Mouse (Mus musculus): ENCODE data around the gene Tpx2. TPM values are rescaled to one million over a fixed set of nuclear protein-coding genes. Genes with fewer than 3 reads are reported as not detected.

The Tpx2 gene
- polyA plus RNA-seq, 1 experiment from 2014 or later = 57.7 TPM

DNA sequence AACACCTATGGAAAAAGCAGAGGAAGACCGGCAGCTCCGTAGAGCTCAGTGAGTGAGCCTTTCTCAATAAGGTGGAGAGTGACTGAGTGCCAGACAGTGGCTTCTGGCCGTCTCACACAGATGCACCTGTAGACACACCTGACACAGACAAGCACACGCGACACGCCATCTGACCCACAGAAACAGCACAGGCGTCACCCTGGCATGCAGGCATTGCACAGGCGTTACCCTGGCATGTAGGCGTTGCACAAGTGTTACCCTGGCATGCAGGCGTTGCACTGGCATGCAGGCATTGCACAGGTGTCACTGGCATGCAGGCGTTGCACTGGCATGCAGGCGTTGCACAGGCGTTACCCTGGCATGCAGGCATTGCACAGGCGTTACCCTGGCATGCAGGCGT lies 53.5 kb downstream of the Tpx2 start:
- H3K4me1 ChIP-seq (ENCODE audit: control insufficient read depth, low read depth, low read length) = no peaks in the 10 kb centered on the region
- no peak overlapping the region for H3K27ac ChIP-seq (ENCODE audit: low read length)
- H3K4me3 ChIP-seq (ENCODE audit: low read depth, low read length) = no peak overlapping the region
- 77% methylated on average over 15 of the region's 15 CpGs for WGBS (ENCODE audit: insufficient replicate concordance)
- H3K9me3 ChIP-seq (replicated peaks; ENCODE audit: control insufficient read depth, low read length) = no peaks in the 10 kb centered on the region
- no peak for ATAC-seq (ENCODE audit: low read depth)
- H3K36me3 ChIP-seq (ENCODE audit: control insufficient read depth, insufficient read depth) = no peaks in the 10 kb centered on the region
- H3K9ac ChIP-seq (ENCODE audit: low read depth, low read length) = no peak overlapping the region
- H3K27me3 ChIP-seq (ENCODE audit: control insufficient read depth, insufficient read depth, low read depth, low read length) = no peaks in the 10 kb centered on the region
- H3K4me2 ChIP-seq (ENCODE audit: low read depth, low read length) = no peak overlapping the region

GRCm38 (mm10) chr2:152902658-152903057 lies 54.9 kb downstream of the Tpx2 start:
- H3K9ac ChIP-seq (ENCODE audit: low read depth, low read length) = no peak overlapping the region
- WGBS (ENCODE audit: insufficient replicate concordance) = 42% methylated on average over 3 of the region's 3 CpGs
- H3K27me3 ChIP-seq (ENCODE audit: control insufficient read depth, insufficient read depth, low read depth, low read length) = no peaks in the 10 kb centered on the region
- no peaks in the 10 kb centered on the region for H3K36me3 ChIP-seq (ENCODE audit: control insufficient read depth, insufficient read depth)
- ATAC-seq (ENCODE audit: low read depth) = no peak
- no peak overlapping the region for H3K4me2 ChIP-seq (ENCODE audit: low read depth, low read length)
- H3K27ac ChIP-seq (ENCODE audit: low read length) = no peak overlapping the region
- H3K4me1 ChIP-seq (ENCODE audit: control insufficient read depth, low read depth, low read length) = no peaks in the 10 kb centered on the region
- H3K4me3 ChIP-seq (ENCODE audit: low read depth, low read length) = no peak overlapping the region
- no peaks in the 10 kb centered on the region for H3K9me3 ChIP-seq (replicated peaks; ENCODE audit: control insufficient read depth, low read length)

- Histone ChIP-seq H3K4me1 (ENCODE audit: control insufficient read depth, low read depth, low read length) (no peaks in the 10 kb centered on the region), H3K4me2 (ENCODE audit: low read depth, low read length) (no peak overlapping the region), H3K4me3 (ENCODE audit: low read depth, low read length) (no peak overlapping the region), H3K9ac (ENCODE audit: low read depth, low read length) (no peak overlapping the region), H3K36me3 (ENCODE audit: control insufficient read depth, insufficient read depth) (no peaks in the 10 kb centered on the region), H3K9me3 (replicated peaks; ENCODE audit: control insufficient read depth, low read length) (no peaks in the 10 kb centered on the region), H3K27me3 (ENCODE audit: control insufficient read depth, insufficient read depth, low read depth, low read length) (no peaks in the 10 kb centered on the region), H3K27ac (ENCODE audit: low read length) (no peak overlapping the region)
- ATAC-seq (ENCODE audit: low read depth) = no peak
- 55% methylated on average over 4 of the region's 4 CpGs for WGBS (ENCODE audit: insufficient replicate concordance)
Measured at GRCm38 (mm10) chr2:152903586-152903985, 55.8 kb downstream of the Tpx2 start.

GRCm38 (mm10) chr2:152904127-152904643 lies 56.4 kb downstream of the Tpx2 start:
- 22% methylated on average over 5 of the region's 5 CpGs for WGBS (ENCODE audit: insufficient replicate concordance)
- Histone ChIP-seq H3K27ac (ENCODE audit: low read length) (no peak overlapping the region), H3K9me3 (replicated peaks; ENCODE audit: control insufficient read depth, low read length) (no peaks in the 10 kb centered on the region), H3K9ac (ENCODE audit: low read depth, low read length) (no peak overlapping the region), H3K27me3 (ENCODE audit: control insufficient read depth, insufficient read depth, low read depth, low read length) (no peaks in the 10 kb centered on the region), H3K36me3 (ENCODE audit: control insufficient read depth, insufficient read depth) (no peaks in the 10 kb centered on the region), H3K4me1 (ENCODE audit: control insufficient read depth, low read depth, low read length) (no peaks in the 10 kb centered on the region), H3K4me3 (ENCODE audit: low read depth, low read length) (no peak overlapping the region), H3K4me2 (ENCODE audit: low read depth, low read length) (no peak overlapping the region)
- no peak for ATAC-seq (ENCODE audit: low read depth)

DNA sequence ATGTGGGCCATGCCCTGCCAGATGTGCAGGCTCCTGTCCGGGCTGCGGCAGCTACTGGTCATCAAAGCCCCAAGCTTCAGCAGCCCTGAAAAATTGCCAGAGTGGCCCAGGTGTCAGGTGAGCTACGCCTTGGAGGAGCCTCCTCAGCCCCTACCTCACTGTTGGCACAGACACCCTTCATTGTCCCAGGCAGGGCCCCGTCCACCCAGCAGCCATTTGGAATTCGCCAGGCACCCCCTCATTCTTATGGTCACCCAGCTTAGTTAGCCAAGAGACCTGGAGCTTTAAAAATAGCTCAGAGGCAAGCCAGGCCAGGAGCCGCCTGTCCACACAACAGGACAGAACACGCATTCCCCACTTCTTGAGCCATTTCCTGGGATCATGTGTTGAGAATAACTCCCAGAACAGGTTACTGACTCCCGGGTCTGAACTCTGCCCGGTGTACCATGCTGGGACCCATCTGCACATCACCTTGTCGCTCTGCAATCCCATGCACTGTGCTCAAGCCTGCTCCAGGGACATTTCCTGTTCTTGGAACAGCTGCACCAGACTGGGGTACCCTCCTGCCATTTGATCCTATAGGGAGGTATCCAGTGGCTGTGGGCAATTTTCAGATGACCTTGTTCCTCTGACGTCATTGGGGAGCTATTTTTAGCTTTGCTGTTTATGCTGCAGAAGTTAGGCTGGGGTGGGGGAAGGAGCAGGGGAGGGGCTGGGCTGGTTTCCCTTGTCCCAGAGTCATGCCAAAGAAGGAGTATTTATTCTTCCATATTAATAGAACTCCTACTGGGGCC lies 57.5 kb downstream of the Tpx2 start:
- Histone ChIP-seq H3K27ac (ENCODE audit: low read length) (no peak overlapping the region), H3K4me1 (ENCODE audit: control insufficient read depth, low read depth, low read length) (no peaks in the 10 kb centered on the region), H3K36me3 (ENCODE audit: control insufficient read depth, insufficient read depth) (no peaks in the 10 kb centered on the region), H3K4me3 (ENCODE audit: low read depth, low read length) (no peak overlapping the region), H3K4me2 (ENCODE audit: low read depth, low read length) (no peak overlapping the region), H3K27me3 (ENCODE audit: control insufficient read depth, insufficient read depth, low read depth, low read length) (0 out of 2 replicates have a peak, but pooled peaks cover 2% of the 10 kb centered on the region), H3K9me3 (replicated peaks; ENCODE audit: control insufficient read depth, low read length) (no peaks in the 10 kb centered on the region), H3K9ac (ENCODE audit: low read depth, low read length) (no peak overlapping the region)
- WGBS (ENCODE audit: insufficient replicate concordance) = 50% methylated on average over 11 of the region's 11 CpGs
- ATAC-seq (ENCODE audit: low read depth) = no peak

DNA sequence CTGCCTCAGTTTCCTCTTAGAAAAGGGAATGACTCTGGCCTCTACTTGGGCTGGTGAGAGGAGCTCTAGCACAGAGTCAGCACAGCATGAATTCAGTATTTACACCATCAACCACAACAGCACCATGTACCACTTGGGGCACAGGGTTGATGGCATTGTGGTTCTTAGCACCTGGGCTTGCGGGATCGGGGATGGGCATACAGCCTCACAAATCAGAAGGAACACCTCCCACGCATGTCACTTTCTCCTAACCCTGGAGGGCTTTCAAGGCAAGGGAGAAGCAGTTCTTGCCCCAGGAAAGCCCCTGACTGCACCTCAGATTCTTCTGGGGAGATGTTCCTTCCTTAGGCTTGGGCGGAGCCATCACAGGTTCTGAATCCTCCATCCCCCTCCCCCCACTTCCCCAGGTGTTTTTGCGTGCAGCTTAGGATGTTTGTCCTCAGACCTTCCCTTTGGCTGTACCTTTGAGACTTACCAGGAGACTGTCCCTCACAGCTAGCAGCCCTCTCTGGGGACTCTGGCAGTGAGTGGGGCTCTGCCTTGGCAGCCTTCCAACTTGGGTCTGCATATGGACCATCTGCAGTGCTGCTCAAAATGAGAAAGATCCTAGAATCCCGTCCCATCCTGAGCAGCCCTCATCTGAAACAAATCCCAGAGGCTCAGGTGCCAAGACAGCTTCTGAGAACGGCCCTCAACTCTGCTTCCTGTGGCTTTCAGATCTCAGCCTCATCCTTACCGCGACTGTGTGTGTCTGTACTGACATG lies 58.7 kb downstream of the Tpx2 start:
- ATAC-seq (ENCODE audit: low read depth) = no peak
- Histone ChIP-seq H3K4me3 (ENCODE audit: low read depth, low read length) (no peak overlapping the region), H3K27ac (ENCODE audit: low read length) (no peak overlapping the region), H3K36me3 (ENCODE audit: control insufficient read depth, insufficient read depth) (no peaks in the 10 kb centered on the region), H3K9me3 (replicated peaks; ENCODE audit: control insufficient read depth, low read length) (no peaks in the 10 kb centered on the region), H3K9ac (ENCODE audit: low read depth, low read length) (no peak overlapping the region), H3K27me3 (ENCODE audit: control insufficient read depth, insufficient read depth, low read depth, low read length) (peaks cover 6% of the 10 kb centered on the region), H3K4me2 (ENCODE audit: low read depth, low read length) (no peak overlapping the region), H3K4me1 (ENCODE audit: control insufficient read depth, low read depth, low read length) (no peaks in the 10 kb centered on the region)
- WGBS (ENCODE audit: insufficient replicate concordance) = 46% methylated on average over 9 of the region's 9 CpGs

- peaks cover 13% of the 10 kb centered on the region for H3K27me3 ChIP-seq (ENCODE audit: control insufficient read depth, insufficient read depth, low read depth, low read length)
- H3K36me3 ChIP-seq (ENCODE audit: control insufficient read depth, insufficient read depth) = no peaks in the 10 kb centered on the region
- no peak overlapping the region for H3K9ac ChIP-seq (ENCODE audit: low read depth, low read length)
- no peak overlapping the region for H3K4me3 ChIP-seq (ENCODE audit: low read depth, low read length)
- 69% methylated on average over 14 of the region's 14 CpGs for WGBS (ENCODE audit: insufficient replicate concordance)
- no peaks in the 10 kb centered on the region for H3K9me3 ChIP-seq (replicated peaks; ENCODE audit: control insufficient read depth, low read length)
- ATAC-seq (ENCODE audit: low read depth) = no peak
- no peak overlapping the region for H3K4me2 ChIP-seq (ENCODE audit: low read depth, low read length)
- H3K27ac ChIP-seq (ENCODE audit: low read length) = no peak overlapping the region
- H3K4me1 ChIP-seq (ENCODE audit: control insufficient read depth, low read depth, low read length) = no peaks in the 10 kb centered on the region
Measured at GRCm38 (mm10) chr2:152907114-152907943, 59.6 kb downstream of the Tpx2 start.

DNA sequence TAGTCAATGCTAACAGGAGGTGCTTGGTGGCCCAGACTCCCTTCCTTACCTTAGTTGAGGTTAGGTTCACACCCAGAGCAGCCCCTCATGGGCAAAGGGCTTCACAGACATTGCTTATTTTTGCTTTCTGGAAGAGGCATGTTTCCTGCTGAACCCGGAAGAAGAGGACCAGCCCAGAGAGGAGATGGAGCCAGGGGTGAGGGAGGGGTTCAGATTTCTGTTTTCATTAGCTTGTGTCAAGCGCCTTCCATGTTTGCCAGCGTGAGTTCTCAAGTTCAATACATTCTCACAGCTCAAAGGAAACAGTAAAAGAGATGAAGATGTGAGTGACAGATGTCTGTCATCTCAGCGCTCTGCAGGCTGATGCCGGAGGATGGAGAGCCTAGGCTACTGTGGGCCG lies 62.1 kb downstream of the Tpx2 start:
- H3K9ac ChIP-seq (ENCODE audit: low read depth, low read length) = no peak overlapping the region
- 65% methylated on average over 6 of the region's 6 CpGs for WGBS (ENCODE audit: insufficient replicate concordance)
- no peaks in the 10 kb centered on the region for H3K36me3 ChIP-seq (ENCODE audit: control insufficient read depth, insufficient read depth)
- H3K27me3 ChIP-seq (ENCODE audit: control insufficient read depth, insufficient read depth, low read depth, low read length) = peaks cover 28% of the 10 kb centered on the region
- peaks cover 3% of the 10 kb centered on the region; the same call in 1 of the 2 replicates for H3K4me1 ChIP-seq (ENCODE audit: control insufficient read depth, low read depth, low read length)
- ATAC-seq (ENCODE audit: low read depth) = no peak
- H3K27ac ChIP-seq (ENCODE audit: low read length) = no peak overlapping the region
- no peak overlapping the region for H3K4me3 ChIP-seq (ENCODE audit: low read depth, low read length)
- no peak overlapping the region for H3K4me2 ChIP-seq (ENCODE audit: low read depth, low read length)
- no peaks in the 10 kb centered on the region for H3K9me3 ChIP-seq (replicated peaks; ENCODE audit: control insufficient read depth, low read length)
